Mouse (Mus musculus) heart, embryonic 10.5 days (tissue): Measurements from ENCODE around the gene BC107364. TPM values are rescaled to one million over a fixed set of nuclear protein-coding genes. Genes with fewer than 3 reads are reported as not detected.
"Not testable (repeated sequence)": the region's sequence is repeated elsewhere in the genome, so short reads cannot be mapped to it uniquely, and the experiment has no call there.

Experiments used
- DNase-seq: peaks from one replicate; pipeline ENCODE4 v3.0.0-alpha.2; 2017; ENCODE audit warnings: low spot score
- H3K27ac ChIP-seq: fragments of 300-500 bp; sonication (generic); 2 replicates; pipeline ENCODE4 v1.5.1; 2016; ENCODE audit warnings: mild to moderate bottlenecking
- H3K27me3 ChIP-seq: fragments of 300-500 bp; sonication (generic); 2 replicates; pipeline ENCODE4 v1.6.1; 2016; ENCODE audit warnings: mild to moderate bottlenecking; ENCODE audit not compliant: poor library complexity, insufficient read depth, severe bottlenecking
- H3K36me3 ChIP-seq: fragments of 300-500 bp; sonication (generic); 2 replicates; pipeline ENCODE4 v1.6.1; 2016; ENCODE audit warnings: mild to moderate bottlenecking, moderate library complexity
- H3K4me1 ChIP-seq: fragments of 300-500 bp; sonication (generic); 2 replicates; pipeline ENCODE4 v1.6.1; 2016; ENCODE audit warnings: mild to moderate bottlenecking
- H3K4me3 ChIP-seq: fragments of 300-500 bp; sonication (generic); 2 replicates; pipeline ENCODE4 v1.5.1; 2016; ENCODE audit warnings: mild to moderate bottlenecking, moderate library complexity
- H3K9me3 ChIP-seq: fragments of 300-500 bp; sonication (generic); 2 replicates; pipeline ENCODE4 v1.6.1; 2016; ENCODE audit warnings: mild to moderate bottlenecking, moderate library complexity
- WGBS: fragments of 180-500 bp; shearing (Covaris S2); methylation state at CpG from one replicate; pipeline ENCODE4 v1.1.7; 2016; 5-methylcytosine and 5-hydroxymethylcytosine counted together
- polyA plus RNA-seq: library from polyadenylated mRNA; unstranded; fragments of >200 nt; fragmentation: Nextera tagmentation; extraction: Ambion mirVana; gene quantifications from 2 replicates; pipeline ENCODE4 v1.2.1, GENCODE M21; 2016

BC107364 gene
- polyA plus RNA-seq, 1 experiment from 2014 or later, result not detected

DNA sequence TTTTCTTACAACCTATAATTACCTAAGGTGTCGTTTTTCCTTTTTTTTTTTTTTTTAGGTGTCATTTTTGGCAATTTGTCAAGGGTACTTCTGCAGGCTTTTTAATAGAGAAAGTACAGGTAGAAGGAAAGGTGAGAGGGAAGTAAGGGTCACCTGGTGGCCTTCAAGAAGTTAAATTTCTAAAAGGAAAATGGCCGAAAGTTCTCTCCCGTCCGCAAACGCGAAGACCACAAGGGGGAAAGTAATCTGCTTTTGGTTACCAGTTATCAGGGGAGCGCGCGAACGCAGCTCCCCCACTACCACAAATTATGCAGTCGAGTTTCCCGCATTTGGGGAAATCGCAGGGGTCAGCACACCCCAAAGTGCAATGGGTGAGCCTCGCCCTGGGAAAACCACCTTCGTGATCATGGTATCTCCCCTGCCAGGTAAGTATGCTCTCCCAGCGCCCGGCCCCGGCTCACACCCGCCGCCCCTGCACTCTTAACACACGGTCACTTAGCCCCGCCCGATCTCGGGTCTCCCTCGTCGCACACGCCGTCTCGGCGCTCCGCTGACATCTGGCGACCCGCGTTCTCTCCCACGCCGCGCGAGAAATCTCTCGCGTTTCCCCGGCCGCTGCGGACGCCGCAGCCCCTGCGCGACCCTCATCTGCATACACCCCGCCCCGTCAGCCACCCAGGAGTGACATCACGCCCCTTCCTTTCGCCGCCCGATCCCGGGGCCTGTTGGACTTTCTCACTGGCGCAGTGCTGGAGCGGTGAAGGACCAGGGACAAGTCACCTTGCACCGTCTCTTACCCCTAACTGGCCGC lies 7.9 kb upstream of the BC107364 start:
- not testable (repeated sequence) for H3K27me3 ChIP-seq, H3K36me3 ChIP-seq, H3K9me3 ChIP-seq, DNase-seq, H3K4me1 ChIP-seq, H3K27ac ChIP-seq, H3K4me3 ChIP-seq
- 0% methylated on average over 1 of the region's 58 CpGs for WGBS

GRCm38 (mm10) chr3:96458886-96459439 lies 6.9 kb upstream of the BC107364 start:
- H3K4me3 ChIP-seq, H3K9me3 ChIP-seq, H3K27ac ChIP-seq, DNase-seq, H3K4me1 ChIP-seq, H3K36me3 ChIP-seq: not testable (repeated sequence)
- WGBS, result no CpG with 5 or more reads among the region's 48 CpGs
- peaks cover 13% of the 10 kb centered on the region; the same call in 1 of the 2 replicates for H3K27me3 ChIP-seq

GRCm38 (mm10) chr3:96458008-96458407 lies 5.9 kb upstream of the BC107364 start:
- not testable (repeated sequence) for H3K4me1 ChIP-seq, H3K9me3 ChIP-seq, H3K36me3 ChIP-seq, H3K4me3 ChIP-seq, H3K27ac ChIP-seq, DNase-seq
- WGBS, result no CpG with 5 or more reads among the region's 53 CpGs
- H3K27me3 ChIP-seq, result peaks cover 13% of the 10 kb centered on the region; the same call in 1 of the 2 replicates

DNA sequence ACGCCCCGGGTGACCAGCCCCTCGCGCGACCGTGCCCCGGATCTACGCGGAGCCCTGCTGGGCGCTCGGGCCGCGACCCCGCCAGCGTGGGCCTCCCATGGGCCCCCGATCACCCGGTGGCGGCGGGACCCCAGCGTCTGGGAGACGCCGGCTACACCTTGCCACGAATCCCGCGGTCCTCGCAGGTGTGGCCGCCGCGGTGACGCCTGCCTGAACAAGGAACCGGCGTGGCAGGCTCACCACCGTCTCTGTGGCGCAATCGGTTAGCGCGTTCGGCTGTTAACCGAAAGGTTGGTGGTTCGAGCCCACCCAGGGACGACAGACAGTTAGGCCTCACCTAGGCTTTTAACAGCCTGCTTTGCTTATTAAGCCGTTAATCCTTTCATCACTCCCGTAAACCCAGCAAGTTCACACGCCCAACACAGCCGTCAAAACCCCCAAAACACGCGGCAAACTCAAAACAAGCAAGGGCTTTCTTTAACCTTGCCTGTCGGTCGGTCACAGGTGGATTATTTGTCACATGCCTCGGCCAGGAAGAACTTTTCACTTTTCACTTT lies 847 bp downstream of the BC107364 start:
- H3K27me3 ChIP-seq, result peaks cover 16% of the 10 kb centered on the region; the same call in 1 of the 2 replicates
- H3K9me3 ChIP-seq, H3K27ac ChIP-seq, H3K4me1 ChIP-seq, H3K36me3 ChIP-seq, DNase-seq, H3K4me3 ChIP-seq: not testable (repeated sequence)
- no CpG with 5 or more reads among the region's 50 CpGs for WGBS

GRCm38 (mm10) chr3:96450586-96450896 lies 1.6 kb downstream of the BC107364 start:
- DNase-seq, H3K36me3 ChIP-seq, H3K27ac ChIP-seq, H3K4me1 ChIP-seq, H3K4me3 ChIP-seq, H3K9me3 ChIP-seq: not testable (repeated sequence)
- peaks cover 21% of the 10 kb centered on the region for H3K27me3 ChIP-seq
- 0% methylated on average over 1 of the region's 10 CpGs for WGBS

DNA sequence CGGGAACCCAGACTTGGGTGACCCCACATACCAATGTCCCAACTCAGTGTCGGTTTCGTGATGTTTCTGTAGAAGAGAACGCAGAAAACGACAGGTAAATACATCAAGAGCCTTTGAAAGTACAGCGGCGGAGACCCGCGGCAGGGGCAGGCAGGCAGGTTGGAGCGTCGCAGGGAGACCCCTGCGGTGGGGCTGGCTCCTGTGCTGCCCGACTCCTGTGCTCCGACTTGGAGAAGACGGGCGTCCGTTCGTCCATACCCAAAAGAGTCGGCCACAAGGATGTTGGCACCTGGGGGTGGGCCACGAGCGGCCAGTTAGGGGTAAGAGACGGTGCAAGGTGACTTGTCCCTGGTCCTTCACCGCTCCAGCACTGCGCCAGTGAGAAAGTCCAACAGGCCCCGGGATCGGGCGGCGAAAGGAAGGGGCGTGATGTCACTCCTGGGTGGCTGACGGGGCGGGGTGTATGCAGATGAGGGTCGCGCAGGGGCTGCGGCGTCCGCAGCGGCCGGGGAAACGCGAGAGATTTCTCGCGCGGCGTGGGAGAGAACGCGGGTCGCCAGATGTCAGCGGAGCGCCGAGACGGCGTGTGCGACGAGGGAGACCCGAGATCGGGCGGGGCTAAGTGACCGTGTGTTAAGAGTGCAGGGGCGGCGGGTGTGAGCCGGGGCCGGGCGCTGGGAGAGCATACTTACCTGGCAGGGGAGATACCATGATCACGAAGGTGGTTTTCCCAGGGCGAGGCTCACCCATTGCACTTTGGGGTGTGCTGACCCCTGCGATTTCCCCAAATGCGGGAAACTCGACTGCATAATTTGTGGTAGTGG lies 2.1 kb downstream of the BC107364 start:
- H3K36me3 ChIP-seq, H3K4me3 ChIP-seq, H3K4me1 ChIP-seq, DNase-seq, H3K27ac ChIP-seq, H3K9me3 ChIP-seq: not testable (repeated sequence)
- WGBS, result no CpG with 5 or more reads among the region's 68 CpGs
- peaks cover 21% of the 10 kb centered on the region for H3K27me3 ChIP-seq

DNA sequence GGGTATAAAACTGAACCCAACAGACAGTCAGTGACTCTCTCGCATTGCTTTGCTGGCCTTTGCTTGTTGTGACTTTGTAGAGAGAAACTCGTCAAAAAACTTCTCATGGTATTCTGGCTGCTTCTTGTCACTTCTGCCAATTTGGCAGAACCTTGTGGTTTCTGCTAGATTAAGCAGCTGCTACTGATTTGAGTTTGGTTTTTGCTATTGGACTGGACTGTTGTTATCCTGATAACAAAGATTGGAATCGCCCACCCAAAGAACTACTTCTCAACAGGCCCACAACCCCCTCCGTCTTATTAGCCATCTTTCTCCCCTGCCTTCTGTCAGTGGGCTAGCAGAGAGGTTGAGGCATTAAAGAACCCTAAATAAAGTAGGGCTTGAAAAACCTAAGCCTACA lies 6.7 kb downstream of the BC107364 start:
- H3K27ac ChIP-seq, result no peak overlapping the region
- no peak for DNase-seq
- H3K36me3 ChIP-seq, result no peaks in the 10 kb centered on the region
- peaks cover 5% of the 10 kb centered on the region; the same call in 1 of the 2 replicates for H3K4me1 ChIP-seq
- no peak overlapping the region for H3K4me3 ChIP-seq
- 79% methylated on average over 4 of the region's 4 CpGs for WGBS
- peaks cover 59% of the 10 kb centered on the region for H3K27me3 ChIP-seq
- H3K9me3 ChIP-seq, result no peaks in the 10 kb centered on the region

- peak; percentile 86 for DNase-seq
- Histone ChIP-seq H3K36me3 (no peaks in the 10 kb centered on the region), H3K27ac (peak overlapping the region; percentile 67), H3K4me3 (peak overlapping the region; percentile 60), H3K4me1 (peaks cover 11% of the 10 kb centered on the region; the same call in 1 of the 2 replicates), H3K27me3 (peaks cover 74% of the 10 kb centered on the region), H3K9me3 (no peaks in the 10 kb centered on the region)
- 0% methylated on average over 13 of the region's 13 CpGs for WGBS
Measured at GRCm38 (mm10) chr3:96440578-96440977, 11.5 kb downstream of the BC107364 start.

DNA sequence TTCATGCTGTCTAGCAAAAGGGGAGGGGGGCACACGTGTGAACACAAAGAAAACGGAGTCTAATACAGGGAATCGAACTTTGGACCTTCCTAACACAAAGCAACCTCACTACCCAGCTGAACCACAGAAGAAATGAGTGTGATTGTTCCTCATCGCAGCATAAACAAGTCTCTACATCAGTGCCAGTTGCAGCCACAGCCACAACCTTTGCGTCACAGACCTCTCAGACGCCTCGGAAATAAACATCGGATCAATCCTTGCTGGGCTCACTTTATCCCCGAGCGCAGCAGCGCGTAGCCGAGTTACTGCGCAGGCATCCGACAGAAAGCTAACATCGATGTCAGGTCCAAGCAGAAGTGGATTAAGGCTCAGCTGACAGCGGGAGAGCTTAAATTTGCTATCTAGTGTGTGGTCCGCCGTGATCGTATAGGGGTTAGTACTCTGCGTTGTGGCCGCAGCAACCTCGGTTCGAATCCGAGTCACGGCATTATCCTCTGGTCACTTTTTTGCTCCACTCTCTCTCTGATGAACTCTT lies 16.5 kb downstream of the BC107364 start:
- Histone ChIP-seq H3K27ac (no peak overlapping the region), H3K36me3 (no peaks in the 10 kb centered on the region), H3K4me1 (peaks cover 9% of the 10 kb centered on the region; the same call in 1 of the 2 replicates), H3K9me3 (no peaks in the 10 kb centered on the region), H3K4me3 (peak overlapping the region; percentile 58), H3K27me3 (peaks cover 45% of the 10 kb centered on the region; the same call in 1 of the 2 replicates)
- peak; percentile 82 for DNase-seq
- under 1% methylated on average over 26 of the region's 26 CpGs for WGBS

GRCm38 (mm10) chr3:96432207-96432606 lies 19.9 kb downstream of the BC107364 start:
- Histone ChIP-seq H3K36me3 (no peaks in the 10 kb centered on the region), H3K4me1 (peaks cover 13% of the 10 kb centered on the region), H3K27me3 (peaks cover 39% of the 10 kb centered on the region), H3K9me3 (no peaks in the 10 kb centered on the region), H3K27ac (no peak overlapping the region), H3K4me3 (no peak overlapping the region)
- DNase-seq, result no peak
- 54% methylated on average over 3 of the region's 3 CpGs for WGBS

- H3K36me3 ChIP-seq, result no peaks in the 10 kb centered on the region
- 78% methylated on average over 4 of the region's 4 CpGs for WGBS
- peaks cover 7% of the 10 kb centered on the region for H3K4me1 ChIP-seq
- peaks cover 31% of the 10 kb centered on the region for H3K27me3 ChIP-seq
- no peaks in the 10 kb centered on the region for H3K9me3 ChIP-seq
- DNase-seq, result no peak
- H3K4me3 ChIP-seq, result no peak overlapping the region
- H3K27ac ChIP-seq, result no peak overlapping the region
Measured at GRCm38 (mm10) chr3:96429819-96430132, 22.3 kb downstream of the BC107364 start.

DNA sequence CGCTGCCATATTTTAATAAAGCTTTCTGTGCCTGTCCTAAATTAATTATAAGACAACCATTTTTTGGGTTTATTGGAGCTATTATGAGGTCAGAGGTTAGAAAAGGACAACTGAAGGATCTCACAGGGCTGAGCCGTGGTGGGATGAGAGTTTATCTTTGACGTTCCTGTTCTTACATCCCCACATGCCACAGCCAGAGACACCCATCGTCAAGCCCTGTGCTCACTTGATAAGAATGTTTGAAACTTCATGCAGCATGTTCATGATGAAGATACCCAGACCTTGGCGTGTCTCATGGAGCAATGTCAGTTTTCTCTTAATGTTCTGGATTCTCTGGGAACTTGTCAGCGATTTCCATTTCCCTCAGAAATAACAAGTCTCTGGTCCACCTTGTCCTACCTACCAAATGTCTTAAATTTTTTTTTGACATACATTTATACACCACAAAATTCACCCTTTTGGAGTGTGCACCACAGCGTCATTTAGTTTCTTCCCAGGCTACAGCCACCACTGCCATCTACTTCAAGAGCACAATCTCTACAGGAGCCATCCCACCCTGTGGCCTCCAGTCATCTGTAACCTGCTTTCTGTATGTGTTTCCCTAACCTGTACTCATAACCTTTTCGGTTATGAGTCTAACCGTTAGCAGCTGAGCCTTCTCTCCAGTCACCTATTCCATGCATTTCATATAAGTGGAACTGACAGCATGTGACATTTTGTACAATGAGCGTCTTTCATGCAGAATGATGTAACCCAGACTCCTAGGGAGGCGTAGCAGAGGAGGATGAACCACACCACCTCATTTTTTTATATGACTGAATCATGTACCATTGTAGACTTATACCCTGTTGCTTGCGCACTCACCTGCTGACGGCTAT lies 22.9 kb downstream of the BC107364 start:
- Histone ChIP-seq H3K4me1 (peaks cover 7% of the 10 kb centered on the region), H3K9me3 (no peaks in the 10 kb centered on the region), H3K27ac (no peak overlapping the region), H3K4me3 (no peak overlapping the region), H3K27me3 (peaks cover 31% of the 10 kb centered on the region), H3K36me3 (no peaks in the 10 kb centered on the region)
- 77% methylated on average over 13 of the region's 13 CpGs for WGBS
- no peak for DNase-seq
